Mouse (Mus musculus) forebrain, embryonic 14.5 days (tissue): ENCODE measurements at regions not wholly inside any gene's neighbourhood (a gene's known extent, or its start where the extent isn't known, plus 50 kb on each side); places are given as distances from the start of the nearest gene placed in this dataset.

ENCODE experiments used
- ATAC-seq: fragments of 200-750 bp; cut with Nextera tagmentation; 2 replicates; pipeline ENCODE4 v1.8.0; 2017; ENCODE audit warnings: mild to moderate bottlenecking, moderate library complexity
- DNase-seq: peaks from one replicate; pipeline ENCODE4 v3.0.0-alpha.2; 2015; ENCODE audit warnings: low spot score
- H3K27ac ChIP-seq: fragments of 300-500 bp; sonication (generic); 2 replicates; pipeline ENCODE4 v1.5.1; 2014; ENCODE audit warnings: low read depth, mild to moderate bottlenecking, control low read depth, low read length, moderate library complexity
- H3K27me3 ChIP-seq: fragments of 300-500 bp; sonication (generic); replicated peaks from 2 replicates; pipeline ENCODE4 v1.6.1; 2014; ENCODE audit warnings: low read length, control low read depth, mixed read lengths; ENCODE audit not compliant: control insufficient read depth, insufficient read depth
- H3K36me3 ChIP-seq: fragments of 300-500 bp; sonication (generic); 2 replicates; pipeline ENCODE4 v1.6.1; 2014; ENCODE audit warnings: low read length, control low read depth; ENCODE audit not compliant: control insufficient read depth, insufficient read depth
- H3K4me1 ChIP-seq: fragments of 300-500 bp; sonication (generic); 2 replicates; pipeline ENCODE4 v1.6.1; 2014; ENCODE audit warnings: antibody characterized with exemption, low read length, control low read depth; ENCODE audit not compliant: control insufficient read depth, insufficient read depth
- H3K4me2 ChIP-seq: fragments of 300-500 bp; sonication (generic); 2 replicates; pipeline ENCODE4 v1.6.1; 2014; ENCODE audit warnings: mild to moderate bottlenecking, control low read depth, low read length
- H3K4me3 ChIP-seq: fragments of 300-500 bp; sonication (generic); 2 replicates; pipeline ENCODE4 v1.5.1; 2014; ENCODE audit warnings: low read depth, low read length, control low read depth
- H3K9ac ChIP-seq: fragments of 300-500 bp; sonication (generic); 2 replicates; pipeline ENCODE4 v1.6.1; 2014; ENCODE audit warnings: mild to moderate bottlenecking, low read length, control low read depth, moderate library complexity
- H3K9me3 ChIP-seq: fragments of 300-500 bp; sonication (generic); replicated peaks from 2 replicates; pipeline ENCODE4 v1.6.1; 2016; ENCODE audit warnings: low read length, control low read depth, mixed read lengths; ENCODE audit not compliant: control insufficient read depth
- WGBS: fragments of 180-500 bp; shearing (Covaris S2); extraction: QIAGEN DNeasy Blood & Tissue Kit; methylation state at CpG from one replicate; pipeline ENCODE4 v1.1.7; 2014; 5-methylcytosine and 5-hydroxymethylcytosine counted together

- Histone ChIP-seq H3K36me3 (no peaks in the 10 kb centered on the region), H3K27ac (no peak overlapping the region), H3K9ac (no peak overlapping the region), H3K4me3 (no peak overlapping the region), H3K4me2 (no peak overlapping the region), H3K27me3 (no peaks in the 10 kb centered on the region), H3K9me3 (no peaks in the 10 kb centered on the region), H3K4me1 (no peaks in the 10 kb centered on the region)
- peak; percentile 90 for ATAC-seq
- peak; percentile 88 for DNase-seq
- WGBS = 51% methylated on average over 5 of the region's 5 CpGs
Measured at GRCm38 (mm10) chr3:9200156-9200555, 409.7 kb downstream of the Zfp704 start.

GRCm38 (mm10) chr3:9198652-9199332 lies 411.1 kb downstream of the Zfp704 start:
- Histone ChIP-seq H3K36me3 (no peaks in the 10 kb centered on the region), H3K9ac (no peak overlapping the region), H3K4me3 (no peak overlapping the region), H3K27me3 (no peaks in the 10 kb centered on the region), H3K27ac (no peak overlapping the region), H3K4me1 (no peaks in the 10 kb centered on the region), H3K4me2 (no peak overlapping the region), H3K9me3 (no peaks in the 10 kb centered on the region)
- 86% methylated on average over 9 of the region's 9 CpGs for WGBS
- DNase-seq = no peak
- ATAC-seq = no peak

- H3K9ac ChIP-seq = no peak overlapping the region
- no peak overlapping the region for H3K4me3 ChIP-seq
- no peak overlapping the region for H3K27ac ChIP-seq
- no peaks in the 10 kb centered on the region for H3K36me3 ChIP-seq
- no peak overlapping the region for H3K4me2 ChIP-seq
- WGBS = 84% methylated on average over 8 of the region's 8 CpGs
- H3K27me3 ChIP-seq = no peaks in the 10 kb centered on the region
- H3K9me3 ChIP-seq = no peaks in the 10 kb centered on the region
- DNase-seq (no peak), ATAC-seq (no peak)
- H3K4me1 ChIP-seq = no peaks in the 10 kb centered on the region
Measured at GRCm38 (mm10) chr3:9195781-9196180, 414.1 kb downstream of the Zfp704 start.

DNA sequence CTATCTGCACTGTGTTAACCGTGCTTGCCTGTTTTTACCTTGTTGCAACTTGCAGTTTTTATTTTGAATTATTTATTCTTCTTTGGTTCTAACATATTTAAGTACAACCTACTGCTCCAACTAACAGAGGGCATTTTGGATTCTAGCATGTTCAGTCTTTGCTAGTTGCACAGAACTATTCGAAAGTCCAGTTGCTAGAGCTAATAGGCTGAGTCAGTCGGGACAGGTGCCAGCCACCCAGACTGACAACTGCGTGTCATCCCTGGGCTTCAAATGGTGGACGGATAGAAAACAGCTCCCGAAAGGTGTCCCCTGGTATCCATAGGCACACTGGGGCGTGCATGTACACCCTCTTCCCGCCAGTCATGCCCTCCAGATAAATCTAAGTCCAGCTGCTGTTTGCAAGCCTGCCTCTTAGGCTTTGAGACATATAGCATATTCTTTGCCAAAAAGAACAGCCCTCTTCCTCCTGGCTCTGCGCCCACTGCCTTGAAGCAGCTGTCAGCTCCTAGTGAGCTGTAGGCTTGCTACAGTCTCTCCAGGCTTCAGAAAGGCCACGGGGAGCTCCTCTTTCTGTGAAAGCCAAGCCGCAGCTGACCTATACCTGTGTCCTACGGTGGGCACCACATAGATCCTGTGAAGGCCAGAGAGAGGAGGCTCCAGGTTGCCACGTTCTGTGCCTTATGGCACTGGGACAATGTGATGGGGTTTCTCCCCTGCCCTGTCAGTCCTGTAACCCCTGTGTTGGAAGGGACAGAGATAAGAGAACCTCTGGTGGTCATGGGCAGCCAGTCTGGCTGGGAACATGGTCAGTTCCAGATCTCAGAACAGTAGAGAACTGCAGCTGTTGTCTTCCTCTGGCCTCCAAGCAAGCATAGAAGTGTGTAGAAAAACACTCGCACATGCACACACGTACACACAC lies 420.3 kb downstream of the Zfp704 start:
- 79% methylated on average over 15 of the region's 15 CpGs for WGBS
- no peak overlapping the region for H3K9ac ChIP-seq
- H3K27me3 ChIP-seq = no peaks in the 10 kb centered on the region
- DNase-seq (peak; percentile 89), ATAC-seq (peak; percentile 89)
- H3K36me3 ChIP-seq = no peaks in the 10 kb centered on the region
- no peaks in the 10 kb centered on the region for H3K9me3 ChIP-seq
- H3K4me1 ChIP-seq = peaks cover 5% of the 10 kb centered on the region
- no peak overlapping the region for H3K4me2 ChIP-seq
- no peak overlapping the region for H3K27ac ChIP-seq
- no peak overlapping the region for H3K4me3 ChIP-seq

GRCm38 (mm10) chr3:9186364-9187120 lies 423.3 kb downstream of the Zfp704 start:
- peaks cover 5% of the 10 kb centered on the region for H3K4me1 ChIP-seq
- H3K27ac ChIP-seq = no peak overlapping the region
- 84% methylated on average over 6 of the region's 6 CpGs for WGBS
- no peaks in the 10 kb centered on the region for H3K36me3 ChIP-seq
- H3K9me3 ChIP-seq = no peaks in the 10 kb centered on the region
- no peaks in the 10 kb centered on the region for H3K27me3 ChIP-seq
- no peak overlapping the region for H3K4me2 ChIP-seq
- DNase-seq = no peak
- H3K9ac ChIP-seq = no peak overlapping the region
- no peak for ATAC-seq
- no peak overlapping the region for H3K4me3 ChIP-seq

GRCm38 (mm10) chr3:9181576-9181975 lies 428.3 kb downstream of the Zfp704 start:
- H3K27me3 ChIP-seq = no peaks in the 10 kb centered on the region
- WGBS = 90% methylated on average over 11 of the region's 11 CpGs
- H3K4me3 ChIP-seq = no peak overlapping the region
- no peak overlapping the region for H3K4me2 ChIP-seq
- H3K4me1 ChIP-seq = no peaks in the 10 kb centered on the region
- no peaks in the 10 kb centered on the region for H3K36me3 ChIP-seq
- ATAC-seq (no peak), DNase-seq (no peak)
- H3K9ac ChIP-seq = no peak overlapping the region
- no peak overlapping the region for H3K27ac ChIP-seq
- H3K9me3 ChIP-seq = no peaks in the 10 kb centered on the region

DNA sequence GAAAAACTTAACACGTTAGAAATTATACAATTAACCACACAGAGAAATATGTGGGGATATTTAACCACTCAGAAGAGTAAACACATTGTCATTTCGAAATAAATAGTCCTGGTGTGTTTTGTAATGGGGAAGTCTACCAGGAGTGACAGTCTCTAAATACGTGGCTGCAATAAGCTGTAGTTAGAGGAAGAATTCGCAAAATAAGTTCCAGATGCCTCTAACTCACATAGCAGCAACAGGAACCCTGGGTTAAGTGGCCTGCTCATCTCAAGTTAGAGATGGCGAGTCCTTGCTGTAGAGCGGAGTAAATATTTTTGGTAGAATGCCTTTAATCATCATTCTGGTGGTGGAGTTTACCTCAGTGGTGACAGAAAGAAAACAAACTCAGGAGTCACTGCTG lies 430.2 kb downstream of the Zfp704 start:
- no peaks in the 10 kb centered on the region for H3K9me3 ChIP-seq
- H3K4me1 ChIP-seq = no peaks in the 10 kb centered on the region
- no peak overlapping the region for H3K9ac ChIP-seq
- DNase-seq (no peak), ATAC-seq (no peak)
- no peak overlapping the region for H3K4me3 ChIP-seq
- H3K36me3 ChIP-seq = no peaks in the 10 kb centered on the region
- no peaks in the 10 kb centered on the region for H3K27me3 ChIP-seq
- H3K4me2 ChIP-seq = no peak overlapping the region
- H3K27ac ChIP-seq = no peak overlapping the region
- 88% methylated on average over 6 of the region's 6 CpGs for WGBS

DNA sequence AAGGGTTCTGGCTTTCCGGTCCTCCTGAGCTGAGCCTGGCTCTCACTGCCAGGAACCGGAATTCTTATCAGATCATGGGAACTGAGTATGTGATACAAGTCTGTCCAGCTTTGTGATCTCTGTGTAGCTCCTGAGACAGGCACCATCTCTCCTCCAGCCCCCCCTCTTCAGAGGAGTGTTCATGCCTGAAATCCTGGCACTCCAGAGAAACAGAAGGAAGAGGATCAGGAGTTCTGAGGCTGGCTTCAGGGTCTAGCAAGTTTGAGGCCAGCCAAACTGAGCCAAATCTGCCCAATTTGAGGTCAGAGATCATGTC lies 435.4 kb downstream of the Zfp704 start:
- 41% methylated on average over 2 of the region's 2 CpGs for WGBS
- Histone ChIP-seq H3K27me3 (0 out of 2 replicates have a peak, but pooled peaks cover 2% of the 10 kb centered on the region), H3K4me1 (peaks cover 11% of the 10 kb centered on the region), H3K9me3 (no peaks in the 10 kb centered on the region), H3K27ac (peak overlapping the region; percentile 67; the same call in 1 of the 2 replicates), H3K9ac (no peak overlapping the region), H3K4me3 (no peak overlapping the region), H3K36me3 (no peaks in the 10 kb centered on the region), H3K4me2 (no peak overlapping the region; the same call in 1 of the 2 replicates)
- ATAC-seq = no peak; the same call in 1 of the 2 replicates
- DNase-seq = peak; percentile 43
